Mouse (Mus musculus) cerebellum, adult 2 months (tissue): ENCODE measurements at regions not wholly inside any gene's neighbourhood (a gene's known extent, or its start where the extent isn't known, plus 50 kb on each side); places are given as distances from the start of the nearest gene placed in this dataset.
"Not testable (repeated sequence)": the region's sequence is repeated elsewhere in the genome, so short reads cannot be mapped to it uniquely, and the experiment has no call there.

Source experiments
- DNase-seq, 2 experiments: peaks; one replicate each; pipeline ENCODE4 v3.0.0; 2021
- H3K27ac ChIP-seq: fragments of 200-500 bp; 2 replicates; pipeline ENCODE4 v1.5.1; 2012; ENCODE audit warnings: low read length, control low read depth, inconsistent platforms; ENCODE audit not compliant: insufficient read depth
- H3K27me3 ChIP-seq: fragments of 200-500 bp; 2 replicates; pipeline ENCODE4 v1.6.1; 2012; ENCODE audit warnings: inconsistent platforms, mild to moderate bottlenecking, low read length, moderate library complexity; ENCODE audit not compliant: control insufficient read depth, insufficient read depth
- H3K4me1 ChIP-seq: fragments of 200-500 bp; 2 replicates; pipeline ENCODE4 v1.6.1; 2011; ENCODE audit warnings: low read length; ENCODE audit not compliant: control insufficient read depth, insufficient read depth
- H3K4me3 ChIP-seq: fragments of 200-500 bp; replicated peaks from 2 replicates; pipeline ENCODE3; 2011; ENCODE audit warnings: mild to moderate bottlenecking, low read depth, low read length, control low read depth; ENCODE audit not compliant: insufficient read depth
- CTCF ChIP-seq: fragments of 200-500 bp; IDR thresholded peaks from 2 replicates; pipeline ENCODE4 v1.5.1; 2011; ENCODE audit warnings: low read depth, mild to moderate bottlenecking, control low read depth, low read length, moderate library complexity, borderline replicate concordance; ENCODE audit not compliant: insufficient read depth
- POLR2A ChIP-seq: fragments of 200-500 bp; IDR thresholded peaks from 2 replicates; pipeline ENCODE4 v1.6.1; 2011; ENCODE audit warnings: low read length, control low read depth, borderline replicate concordance; ENCODE audit not compliant: insufficient read depth
- WGBS: fragments of 180-500 bp; shearing (Covaris S2); methylation state at CpG from one replicate; pipeline ENCODE4 v1.1.7; 2018; 5-methylcytosine and 5-hydroxymethylcytosine counted together

- Histone ChIP-seq H3K4me1 (no peaks in the 10 kb centered on the region), H3K27me3 (no peaks in the 10 kb centered on the region), H3K27ac (no peak overlapping the region), H3K4me3 (no peak overlapping the region)
- TF ChIP-seq CTCF (no peak), POLR2A (no peak)
- DNase-seq: no peak
- 21% methylated on average over 1 of the region's 1 CpGs for WGBS
Observed at GRCm38 (mm10) chr13:4858341-4858740, 249.4 kb upstream of the Akr1e1 start.

- not testable (repeated sequence) for H3K4me1 ChIP-seq
- WGBS: 91% methylated on average over 2 of the region's 2 CpGs
Observed at GRCm38 (mm10) chr13:4839481-4839880, 230.5 kb upstream of the Akr1e1 start.

GRCm38 (mm10) chr13:4826756-4827155 is 217.8 kb upstream of the Akr1e1 start:
- no peak for TF ChIP-seq POLR2A
- TF ChIP-seq CTCF: no peak
- 80% methylated on average over 3 of the region's 3 CpGs for WGBS
- Histone ChIP-seq H3K4me3 (no peak overlapping the region), H3K27me3 (no peaks in the 10 kb centered on the region), H3K27ac (no peak overlapping the region), H3K4me1 (no peaks in the 10 kb centered on the region)
- DNase-seq: no peak

More at GRCm38 (mm10) chr13:4839481-4839880, 230.5 kb upstream of the Akr1e1 start:
- H3K27ac ChIP-seq, DNase-seq, H3K27me3 ChIP-seq, H3K4me3 ChIP-seq: not testable (repeated sequence)

GRCm38 (mm10) chr13:4825749-4826148 is 216.8 kb upstream of the Akr1e1 start:
- H3K27ac ChIP-seq, H3K4me3 ChIP-seq, H3K27me3 ChIP-seq, H3K4me1 ChIP-seq, DNase-seq: not testable (repeated sequence)
- 95% methylated on average over 1 of the region's 1 CpGs for WGBS

GRCm38 (mm10) chr13:4806876-4807275 is 197.9 kb upstream of the Akr1e1 start:
- Histone ChIP-seq H3K4me3 (no peak overlapping the region), H3K27me3 (no peaks in the 10 kb centered on the region), H3K27ac (no peak overlapping the region), H3K4me1 (no peaks in the 10 kb centered on the region)
- TF ChIP-seq CTCF (no peak), POLR2A (no peak)
- DNase-seq: no peak
- 18% methylated on average over 2 of the region's 2 CpGs for WGBS

GRCm38 (mm10) chr13:4800666-4801065 is 191.7 kb upstream of the Akr1e1 start:
- Histone ChIP-seq H3K4me3 (no peak overlapping the region), H3K27me3 (no peaks in the 10 kb centered on the region), H3K27ac (no peak overlapping the region), H3K4me1 (no peaks in the 10 kb centered on the region)
- WGBS: 86% methylated on average over 14 of the region's 14 CpGs
- DNase-seq: no peak
- TF ChIP-seq CTCF (no peak), POLR2A (no peak)

GRCm38 (mm10) chr13:4791139-4791538 is 182.2 kb upstream of the Akr1e1 start:
- DNase-seq: no peak
- WGBS: 50% methylated on average over 2 of the region's 2 CpGs
- H3K27ac ChIP-seq: no peak overlapping the region
- H3K4me1 ChIP-seq: no peaks in the 10 kb centered on the region
- TF ChIP-seq POLR2A: no peak
- no peak for TF ChIP-seq CTCF
- H3K4me3 ChIP-seq: no peak overlapping the region
- H3K27me3 ChIP-seq: no peaks in the 10 kb centered on the region

GRCm38 (mm10) chr13:4790414-4790813 is 181.4 kb upstream of the Akr1e1 start:
- no peak for DNase-seq
- H3K4me1 ChIP-seq: no peaks in the 10 kb centered on the region
- no peaks in the 10 kb centered on the region for H3K27me3 ChIP-seq
- TF ChIP-seq POLR2A (no peak), CTCF (no peak)
- no peak overlapping the region for H3K27ac ChIP-seq
- WGBS: 72% methylated on average over 2 of the region's 2 CpGs
- H3K4me3 ChIP-seq: no peak overlapping the region

GRCm38 (mm10) chr13:4783290-4783689 is 174.3 kb upstream of the Akr1e1 start:
- no peak for DNase-seq
- no peaks in the 10 kb centered on the region for H3K27me3 ChIP-seq
- TF ChIP-seq CTCF: no peak
- no peak for TF ChIP-seq POLR2A
- H3K4me3 ChIP-seq: no peak overlapping the region
- H3K4me1 ChIP-seq: no peaks in the 10 kb centered on the region
- WGBS: 30% methylated on average over 3 of the region's 3 CpGs
- no peak overlapping the region for H3K27ac ChIP-seq

- H3K4me3 ChIP-seq, DNase-seq, H3K4me1 ChIP-seq, H3K27me3 ChIP-seq, H3K27ac ChIP-seq: not testable (repeated sequence)
- 78% methylated on average over 3 of the region's 3 CpGs for WGBS
Observed at GRCm38 (mm10) chr13:4778264-4778823, 169.4 kb upstream of the Akr1e1 start.
